Mouse (Mus musculus): ENCODE measurements around the gene Macrod1.

Gene Macrod1

DNA sequence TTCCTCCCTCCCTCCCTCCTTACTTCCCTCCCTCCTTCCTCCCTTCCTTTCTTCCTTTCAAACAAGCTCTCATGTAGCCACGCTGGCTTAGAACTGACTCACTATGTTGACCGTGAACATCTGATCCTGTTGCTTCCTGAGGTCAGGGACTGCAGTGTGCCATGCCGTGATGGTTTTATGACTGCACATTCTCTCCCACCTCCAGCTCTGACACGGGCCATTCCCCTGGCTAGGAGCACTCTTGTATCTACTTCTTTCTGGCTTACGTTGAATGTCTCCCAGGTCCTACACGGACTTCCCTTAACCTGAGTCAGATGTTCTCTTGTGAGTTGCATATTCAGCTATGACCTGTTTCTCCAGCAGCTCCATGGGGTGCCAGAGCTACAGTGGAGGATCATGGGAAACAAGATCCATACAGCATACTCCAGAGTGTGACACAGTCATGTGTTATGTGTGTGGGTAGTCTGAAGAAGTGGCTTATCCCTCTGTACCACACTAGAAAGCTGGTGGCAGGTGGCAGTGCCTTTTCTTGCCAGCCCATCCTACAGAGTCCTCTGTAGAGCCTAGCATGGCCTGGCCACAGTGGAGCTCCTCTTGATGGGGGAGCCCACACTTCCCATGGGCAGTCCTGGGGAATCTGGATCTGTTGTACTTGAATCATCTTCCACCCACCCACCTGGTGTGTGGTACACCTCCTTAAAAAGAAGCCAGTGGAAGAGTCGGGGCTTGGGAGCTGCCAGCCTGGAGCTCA is 25.1 kb downstream of the Macrod1 start:
- DNase-seq (ENCODE audit: low read depth, low spot score): no peak

DNA sequence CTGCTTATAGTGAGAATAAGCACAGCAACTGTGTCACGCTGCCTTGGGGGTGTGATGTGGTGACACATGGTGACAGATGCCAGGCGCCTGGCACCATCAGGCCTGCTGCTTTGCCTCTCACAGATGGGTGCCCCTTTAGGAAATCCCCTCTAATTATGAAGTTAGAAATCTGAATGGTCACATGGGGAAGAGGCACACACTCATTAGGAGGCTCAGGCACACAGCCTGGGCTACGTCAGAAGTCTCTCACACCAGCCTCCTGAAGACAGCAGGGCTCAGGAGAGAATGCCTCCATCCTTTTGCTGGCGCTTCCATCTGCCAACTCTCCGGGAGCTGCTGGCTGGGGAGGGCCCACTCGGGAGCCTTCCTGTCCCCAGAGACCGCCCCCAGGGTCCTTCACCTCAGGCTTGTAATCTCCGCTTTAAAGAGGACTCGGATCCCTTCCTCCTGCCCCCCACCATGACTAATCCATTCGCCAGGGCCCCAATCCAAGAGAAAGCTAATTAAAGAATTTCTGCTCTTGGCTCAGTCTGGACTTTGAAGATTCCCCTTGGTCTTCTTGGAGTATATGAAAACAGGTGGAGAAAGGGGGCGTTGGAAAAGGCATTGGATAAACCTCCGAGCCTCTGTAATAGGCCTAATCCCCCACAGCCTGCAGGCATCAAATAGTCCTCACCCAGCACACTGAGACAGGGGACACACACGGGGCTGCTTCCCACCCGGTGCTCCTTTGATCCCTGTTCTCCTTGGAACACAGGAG is 26.6 kb downstream of the Macrod1 start:
- no peak for DNase-seq (ENCODE audit: low read depth, low spot score)

DNA sequence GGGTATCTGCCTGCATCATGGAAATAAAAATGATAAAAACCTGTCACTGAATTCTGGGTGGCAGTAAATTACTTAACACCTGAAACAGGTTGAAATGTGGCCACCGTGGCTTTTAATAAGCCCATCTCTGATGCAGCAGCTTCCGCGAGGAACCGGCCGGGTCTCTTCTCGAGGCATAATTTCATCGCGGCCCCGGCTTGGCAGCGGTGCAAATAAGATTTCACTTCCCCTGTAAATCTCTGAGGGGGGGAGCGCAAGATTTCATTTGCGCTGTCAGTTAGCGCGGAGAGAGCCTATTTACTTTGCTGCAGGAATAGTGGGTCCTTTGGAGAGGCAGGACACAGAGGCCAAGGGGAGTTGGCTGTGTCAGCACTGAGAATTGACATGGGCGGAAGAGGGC is 28.1 kb downstream of the Macrod1 start:
- no peak for DNase-seq (ENCODE audit: low read depth, low spot score)

DNA sequence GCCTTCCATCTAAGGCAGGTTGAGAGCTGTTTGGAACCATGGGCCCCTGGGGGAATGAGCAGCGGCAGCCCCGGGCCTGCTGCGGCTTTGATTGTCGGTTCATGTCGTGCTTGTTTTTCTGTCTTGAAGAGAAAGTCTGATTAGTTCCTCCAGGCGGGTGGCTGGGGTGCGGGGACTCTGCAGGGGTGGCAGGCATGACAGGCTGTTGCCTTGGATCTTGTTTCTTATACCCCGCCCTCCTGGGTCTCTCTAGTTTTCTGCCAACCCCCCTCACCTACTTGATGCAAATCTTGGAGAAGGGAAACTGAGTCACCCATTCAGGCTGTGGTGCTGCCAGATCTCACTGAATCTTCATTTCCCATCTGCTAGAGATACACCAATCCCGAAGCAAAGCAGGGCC is 31.9 kb downstream of the Macrod1 start:
- DNase-seq (ENCODE audit: low read depth, low spot score): no peak

DNA sequence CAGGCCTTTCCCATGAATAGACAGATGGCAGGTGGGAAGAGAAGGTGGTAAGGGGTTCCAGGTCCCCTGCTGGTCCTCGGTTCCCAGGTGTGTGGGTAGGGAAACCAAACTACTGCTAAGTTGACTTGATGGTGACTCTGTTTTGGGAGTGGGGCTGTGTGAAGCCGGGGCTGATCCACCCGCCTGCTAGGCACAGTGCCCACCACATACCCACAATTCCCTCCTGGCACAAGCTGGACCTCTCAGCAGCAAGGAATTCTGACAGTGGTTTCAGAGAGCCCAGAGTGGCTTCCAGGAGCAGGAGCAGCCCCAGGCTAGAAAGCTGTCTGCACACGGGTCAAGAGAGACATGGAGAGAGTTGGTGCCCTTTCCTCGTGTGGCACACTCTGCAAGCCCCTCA is 32.4 kb downstream of the Macrod1 start:
- no peak for DNase-seq (ENCODE audit: low read depth, low spot score)

DNA sequence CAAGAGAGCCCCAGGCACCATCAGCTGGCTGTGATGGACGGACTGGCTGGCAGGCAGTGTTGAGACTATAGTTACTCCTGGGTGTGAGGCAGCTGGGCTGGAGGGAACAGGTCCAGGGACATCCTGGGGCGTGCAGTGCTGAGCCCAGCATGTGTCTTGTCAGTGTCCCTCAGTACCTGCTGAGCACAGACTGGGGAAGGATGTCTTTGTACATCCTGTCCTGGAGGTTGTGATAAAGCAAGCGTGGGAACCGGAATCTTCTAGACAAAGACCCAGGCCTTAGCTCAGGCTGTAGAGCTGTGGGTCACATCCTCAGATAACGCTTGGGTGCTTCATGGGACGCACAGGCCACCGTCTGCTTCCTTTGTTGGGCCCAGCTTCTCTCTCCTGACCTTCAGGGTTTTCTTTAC is 33.2 kb downstream of the Macrod1 start:
- no peak for DNase-seq (ENCODE audit: low read depth, low spot score)

DNA sequence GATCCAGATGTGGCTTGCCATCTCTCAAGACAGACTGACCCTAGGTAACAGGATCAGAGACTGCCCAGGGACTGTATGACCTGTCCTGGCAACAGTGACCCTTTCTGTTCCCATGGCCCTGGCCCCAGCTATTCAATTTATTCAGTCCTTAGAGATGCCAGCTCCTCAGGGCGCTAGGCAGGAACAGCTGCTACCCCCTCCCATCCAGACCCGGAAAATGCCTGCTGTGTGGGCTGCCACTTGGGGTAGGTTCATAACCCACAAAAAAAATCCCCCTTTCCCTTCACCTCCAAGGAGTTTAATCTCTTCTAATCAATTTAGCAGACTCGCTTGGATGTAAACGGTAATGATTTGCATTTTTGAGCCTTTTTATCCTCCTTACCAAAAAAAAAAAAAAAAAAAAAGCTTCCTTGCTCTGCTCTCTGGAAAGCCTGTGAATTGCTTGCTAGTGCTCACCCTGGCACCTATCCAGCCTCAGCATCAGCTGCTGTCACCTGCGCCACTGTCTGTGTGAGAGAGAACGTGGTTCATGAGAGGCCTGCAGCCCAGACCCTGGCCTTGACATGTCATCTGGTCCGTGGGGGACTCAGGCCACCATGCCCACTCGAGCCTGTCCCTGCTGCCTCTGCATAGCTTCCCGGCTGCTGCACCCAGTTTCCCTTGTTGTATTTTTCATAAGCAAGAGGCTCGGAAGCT is 33.9 kb downstream of the Macrod1 start:
- no peak for DNase-seq (ENCODE audit: low read depth, low spot score)

DNA sequence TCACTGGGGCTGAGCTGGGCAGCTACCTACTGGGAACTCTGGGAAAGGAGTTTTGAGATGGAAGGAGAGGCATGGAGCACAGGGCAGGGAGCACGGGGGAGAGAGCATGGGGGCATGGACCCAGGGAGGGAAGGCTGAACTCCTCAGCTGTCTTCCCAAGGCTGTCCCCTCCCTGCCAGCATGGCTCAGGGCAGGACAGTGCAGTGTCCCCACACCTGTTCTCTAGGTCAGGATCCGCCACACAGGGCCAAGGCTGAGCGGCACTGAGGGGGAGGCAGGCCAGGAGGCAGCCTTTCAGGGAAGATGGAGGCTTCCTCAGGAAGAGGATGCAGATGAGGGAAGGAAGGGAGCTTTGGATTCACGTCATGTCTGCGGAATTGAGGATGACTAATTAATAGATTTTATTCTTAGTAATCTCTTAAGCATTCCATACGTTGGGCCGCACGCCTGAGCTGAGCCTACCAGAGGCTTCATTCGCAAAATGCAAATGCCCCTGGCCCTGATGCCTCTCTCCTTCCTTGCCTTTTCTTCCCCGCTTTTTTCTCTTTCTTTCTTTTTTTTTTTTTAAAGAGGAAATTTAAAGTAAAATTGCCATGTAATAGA is 34.9 kb downstream of the Macrod1 start:
- no peak for DNase-seq (ENCODE audit: low read depth, low spot score)

DNA sequence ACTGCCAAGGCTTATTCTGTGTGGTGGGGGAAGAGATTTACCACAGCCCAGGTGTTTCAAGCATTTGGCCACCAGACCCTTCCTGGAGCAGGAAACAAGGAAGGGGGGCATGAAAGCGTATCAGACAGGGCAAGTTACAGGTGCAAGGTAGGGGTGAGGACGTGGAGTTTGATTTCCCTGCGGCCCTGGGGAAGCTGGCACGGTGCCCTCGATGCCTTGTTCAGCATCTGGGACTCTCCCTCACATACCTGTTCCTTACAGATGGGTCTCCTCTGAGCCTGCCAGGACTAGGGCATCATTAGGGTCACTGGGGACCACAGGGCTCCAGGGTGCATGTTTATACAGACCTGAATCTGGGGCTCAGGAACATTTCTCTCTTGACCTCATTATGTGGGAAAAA is 36.1 kb downstream of the Macrod1 start:
- no peak for DNase-seq (ENCODE audit: low read depth, low spot score)

DNA sequence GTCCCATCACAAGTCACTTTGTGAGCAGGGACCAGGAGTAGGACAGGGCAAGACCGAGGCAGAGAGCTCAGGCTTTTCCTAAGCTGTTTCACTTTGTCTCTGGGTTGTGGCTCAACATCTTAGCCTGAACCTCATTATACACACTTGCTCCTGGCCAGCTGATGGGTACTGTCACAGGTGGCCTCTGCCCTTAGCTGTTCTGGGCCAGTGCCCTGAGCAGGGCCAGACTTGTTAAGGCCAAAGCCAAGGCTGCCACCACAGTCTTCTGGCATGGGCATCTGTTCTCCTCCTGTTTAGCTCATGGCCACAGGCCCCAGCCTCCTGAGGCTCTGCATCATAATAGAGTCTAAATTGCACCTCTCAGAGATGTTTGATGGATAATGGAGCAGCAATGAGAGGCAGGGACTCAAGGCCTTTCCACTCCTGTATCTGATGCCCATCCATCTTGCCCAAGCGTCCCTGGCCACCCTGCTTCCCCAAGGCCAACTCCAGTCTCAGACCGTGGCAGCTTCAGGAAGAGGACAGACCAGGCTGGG is 43.1 kb downstream of the Macrod1 start:
- DNase-seq (ENCODE audit: low read depth, low spot score): no peak

DNA sequence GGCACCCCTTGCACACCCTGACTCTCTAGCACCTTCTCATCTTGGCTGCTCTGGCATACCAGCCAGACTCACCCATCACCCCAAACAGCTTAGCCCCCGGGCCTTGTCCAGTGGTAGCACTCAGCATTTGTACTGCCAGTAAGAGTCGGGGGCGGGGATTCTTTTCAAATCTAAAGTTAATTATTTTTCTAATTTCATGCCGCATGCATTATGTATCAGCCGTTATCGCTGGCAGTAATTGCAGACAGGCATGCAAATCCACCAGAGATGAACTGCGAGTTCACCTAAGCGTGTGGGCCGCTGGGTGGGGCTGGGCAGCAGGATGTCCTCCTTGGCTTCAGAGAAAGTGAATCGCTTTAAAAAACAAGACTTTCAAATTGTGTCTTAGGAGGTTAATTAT is 45.4 kb downstream of the Macrod1 start:
- no peak for DNase-seq (ENCODE audit: low read depth, low spot score)

DNA sequence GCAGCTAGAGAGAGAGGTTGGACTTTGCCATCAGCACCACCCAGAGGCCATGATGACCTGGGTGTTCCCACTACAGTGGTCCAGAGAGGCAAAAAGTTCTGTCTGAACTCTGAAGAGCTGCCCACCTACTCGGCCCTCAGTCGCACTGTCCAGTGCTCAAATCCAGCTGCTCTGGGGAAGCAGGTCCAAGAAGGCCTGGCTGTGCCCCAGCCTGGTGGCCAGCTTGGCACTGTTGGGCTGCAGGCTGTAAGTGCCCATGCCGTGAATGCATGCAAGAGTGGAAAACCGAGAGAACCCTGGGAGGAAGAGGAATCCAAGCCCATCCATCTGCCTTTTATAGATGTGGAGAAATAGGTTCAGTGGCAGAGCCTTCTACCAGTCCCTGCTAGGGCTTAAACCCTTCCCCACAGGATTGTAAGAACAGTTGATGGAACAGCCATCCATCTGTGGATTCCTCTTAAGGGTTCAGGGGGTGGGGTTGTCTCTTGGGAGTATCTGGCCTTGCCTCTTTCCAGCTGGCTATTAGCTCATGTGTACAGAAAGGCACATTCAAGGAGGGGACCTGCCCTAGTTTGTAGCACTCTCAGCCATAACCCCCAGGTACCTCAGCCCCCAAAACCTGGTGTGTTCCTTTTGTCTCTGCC is 46.9 kb downstream of the Macrod1 start:
- peak; percentile 72 for DNase-seq (ENCODE audit: low read depth, low spot score)

DNA sequence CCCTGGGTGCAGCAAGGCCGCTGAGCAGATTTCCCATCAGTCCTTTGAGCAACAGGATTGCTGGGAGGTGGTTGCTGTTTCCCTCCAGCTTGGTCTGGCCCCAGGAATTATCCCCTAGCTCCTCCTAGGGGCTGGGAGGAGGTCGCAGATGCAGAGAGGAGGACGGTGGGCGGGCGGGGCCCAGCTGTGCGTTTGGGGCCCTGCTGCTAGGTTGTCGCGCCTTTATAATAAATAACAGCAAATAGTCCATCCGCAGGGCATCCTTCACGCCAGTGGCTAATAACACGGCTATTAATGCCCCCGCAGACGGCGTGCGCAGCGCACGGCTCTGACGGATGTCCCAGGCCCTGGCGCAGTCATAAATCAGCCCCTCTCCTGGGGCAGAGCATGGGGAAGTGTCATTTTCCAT is 47.4 kb downstream of the Macrod1 start:
- peak; percentile 78 for DNase-seq (ENCODE audit: low read depth, low spot score)

DNA sequence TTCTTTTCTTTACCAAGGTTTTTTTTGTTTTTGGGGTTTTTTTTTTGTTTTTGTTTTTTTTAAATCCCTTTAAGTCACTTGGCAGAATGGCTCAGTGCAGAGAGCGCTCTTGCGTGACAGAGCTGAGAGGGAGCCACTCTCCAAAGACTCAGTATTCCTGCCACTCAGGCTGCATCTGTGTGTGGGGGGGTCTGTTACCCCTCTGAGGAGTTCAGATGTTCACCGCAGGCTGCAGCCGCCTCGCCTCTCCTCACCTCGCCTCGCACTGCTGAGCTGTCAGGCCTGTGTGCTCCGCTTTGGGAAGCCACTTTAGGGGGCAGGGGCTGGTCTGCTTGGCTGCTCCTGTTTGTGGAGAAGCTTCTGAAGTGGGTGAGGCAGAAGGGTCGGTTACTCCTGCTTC is 48.9 kb downstream of the Macrod1 start, which contains the start of gene Flrt1:
Flrt1 (minus strand) TSS at position 186 of the 400 bp plus-strand sequence.
- DNase-seq (ENCODE audit: low read depth, low spot score): no peak

DNA sequence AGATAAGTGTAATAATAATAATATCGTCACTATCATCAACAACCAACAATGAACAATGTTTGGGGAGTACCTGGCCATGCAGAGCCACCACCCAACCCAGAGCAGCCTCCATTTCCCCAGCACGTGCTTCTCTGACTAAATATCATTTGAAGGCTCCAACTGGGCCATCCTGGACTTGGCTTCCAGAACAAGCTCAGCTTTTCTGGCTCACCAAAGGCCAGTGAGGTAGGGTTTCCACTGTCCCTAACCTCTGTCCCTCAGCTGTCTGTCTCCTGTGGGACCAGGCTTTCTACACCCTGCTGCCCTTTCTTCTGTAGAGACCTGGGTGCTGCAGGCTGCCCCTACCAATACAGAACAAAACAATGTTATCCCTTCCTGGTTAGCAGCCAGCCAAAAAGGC is 50.0 kb downstream of the Macrod1 start:
- DNase-seq (ENCODE audit: low read depth, low spot score): no peak

DNA sequence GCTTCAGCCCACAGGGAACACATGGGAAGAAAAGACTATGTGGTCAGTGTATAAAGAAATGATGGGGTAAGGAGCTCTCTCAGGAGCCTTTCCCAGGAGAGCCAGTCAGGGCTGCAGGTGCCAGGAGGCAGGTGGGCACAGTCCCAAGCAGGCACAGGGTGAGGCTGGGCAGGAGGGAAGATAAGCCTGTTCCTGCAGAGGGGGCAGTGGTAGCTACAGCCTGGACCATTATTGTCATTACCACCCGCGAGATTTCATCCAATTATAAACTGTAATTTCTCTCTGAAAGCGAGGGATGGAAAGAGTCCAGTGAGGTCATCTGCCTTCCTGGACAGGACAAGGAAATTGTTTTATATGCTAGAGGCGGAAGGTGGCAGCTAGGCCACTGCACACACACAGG is 50.6 kb downstream of the Macrod1 start:
- DNase-seq (ENCODE audit: low read depth, low spot score): no peak

DNA sequence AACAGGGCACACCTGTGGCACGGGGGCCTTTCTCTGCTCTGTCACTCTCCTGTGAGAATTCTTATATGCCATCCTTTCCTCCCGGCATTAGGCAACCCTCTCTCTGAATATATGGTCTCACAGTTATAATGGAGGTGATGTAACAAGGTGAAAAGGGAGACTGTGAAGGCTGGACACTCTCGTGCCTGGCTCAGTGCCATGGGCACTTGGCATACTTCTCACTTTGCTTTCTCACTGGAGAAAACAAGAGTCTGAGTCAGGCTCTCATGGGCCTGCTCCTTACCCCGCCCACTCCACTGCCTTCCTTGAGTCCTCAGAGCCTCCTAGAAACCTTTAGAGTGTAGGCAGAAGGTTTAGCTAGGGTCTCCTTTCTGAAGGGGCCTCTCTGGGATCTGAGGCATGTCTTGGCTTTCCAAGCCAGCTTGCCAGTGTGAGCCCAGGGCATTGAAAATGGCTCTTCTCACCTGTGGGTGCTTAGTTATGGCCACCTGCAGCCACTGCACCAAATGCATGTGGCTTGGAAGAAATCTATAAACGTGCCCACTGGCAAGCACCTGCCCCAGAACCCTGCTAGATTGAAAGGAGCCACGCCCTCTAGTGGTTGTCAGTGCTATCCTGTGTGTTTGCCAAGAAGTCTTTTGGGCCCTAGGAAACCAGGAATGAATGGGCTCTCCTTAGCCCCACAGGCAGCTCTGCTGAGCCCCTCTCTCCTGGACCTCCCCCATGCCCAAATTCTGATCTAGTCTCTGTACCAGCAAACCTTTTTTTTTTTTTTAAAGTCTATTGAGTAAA is 51.7 kb downstream of the Macrod1 start:
- peak; percentile 62 for DNase-seq (ENCODE audit: low read depth, low spot score)

DNA sequence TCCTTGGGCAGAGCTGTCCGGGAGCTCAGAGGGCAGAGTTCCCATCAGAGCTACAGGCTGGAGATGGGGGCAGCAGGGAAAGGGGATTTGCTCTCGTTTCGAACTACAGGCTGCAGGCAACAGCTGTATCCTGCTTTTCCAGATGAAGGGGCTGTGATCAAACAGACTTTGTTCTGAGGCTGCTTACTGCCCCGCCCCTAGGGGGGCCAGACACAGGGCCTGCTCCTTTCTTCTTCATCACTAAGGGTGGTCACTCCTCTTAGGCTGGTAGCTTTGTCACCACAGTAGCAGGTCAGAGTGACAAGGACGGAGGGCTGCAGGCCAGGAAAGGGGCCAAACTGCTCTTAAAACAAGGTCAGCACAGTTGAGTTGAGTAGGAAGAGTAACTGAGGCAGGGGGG is 53.5 kb downstream of the Macrod1 start:
- no peak for DNase-seq (ENCODE audit: low read depth, low spot score)

DNA sequence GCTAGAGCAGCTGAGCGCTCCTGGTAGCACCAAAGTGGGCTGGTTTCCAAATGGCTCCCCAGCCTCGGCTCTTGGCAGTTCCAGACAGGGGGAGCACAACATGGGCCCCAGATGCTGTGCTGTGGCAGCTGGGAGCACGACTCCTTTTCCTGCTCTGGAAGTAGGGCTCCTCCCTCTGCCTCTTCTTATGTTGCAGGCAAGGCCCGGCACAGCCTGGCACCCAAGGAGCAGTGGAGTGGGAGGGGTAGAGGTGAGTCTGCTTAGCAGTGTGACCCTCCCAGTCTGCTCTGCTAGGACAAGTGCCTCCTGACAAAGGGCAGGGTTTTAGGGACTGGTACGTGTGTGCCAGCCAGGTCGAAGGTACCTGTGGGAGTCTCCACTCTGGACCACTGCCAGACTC is 54.3 kb downstream of the Macrod1 start:
- DNase-seq (ENCODE audit: low read depth, low spot score): no peak

DNA sequence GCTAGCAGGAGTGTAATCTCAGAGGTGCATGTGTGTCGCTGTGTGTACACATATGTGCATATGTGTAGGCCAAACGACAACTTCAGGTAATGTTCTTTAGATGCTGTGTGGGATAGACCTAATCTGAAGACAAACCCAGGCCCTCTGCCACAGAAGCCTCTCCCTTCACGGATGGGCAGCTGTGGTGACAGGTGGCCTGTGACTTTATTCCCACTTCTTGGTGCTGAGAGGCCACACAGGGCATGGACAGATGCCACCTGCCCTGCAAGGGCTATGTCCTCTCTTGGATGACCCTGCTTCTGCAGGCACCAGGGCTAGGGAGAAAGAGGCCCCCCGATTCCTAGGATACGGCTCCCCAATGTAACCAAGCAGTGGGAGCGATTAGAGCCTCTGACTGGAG is 54.7 kb downstream of the Macrod1 start:
- DNase-seq (ENCODE audit: low read depth, low spot score): no peak

DNA sequence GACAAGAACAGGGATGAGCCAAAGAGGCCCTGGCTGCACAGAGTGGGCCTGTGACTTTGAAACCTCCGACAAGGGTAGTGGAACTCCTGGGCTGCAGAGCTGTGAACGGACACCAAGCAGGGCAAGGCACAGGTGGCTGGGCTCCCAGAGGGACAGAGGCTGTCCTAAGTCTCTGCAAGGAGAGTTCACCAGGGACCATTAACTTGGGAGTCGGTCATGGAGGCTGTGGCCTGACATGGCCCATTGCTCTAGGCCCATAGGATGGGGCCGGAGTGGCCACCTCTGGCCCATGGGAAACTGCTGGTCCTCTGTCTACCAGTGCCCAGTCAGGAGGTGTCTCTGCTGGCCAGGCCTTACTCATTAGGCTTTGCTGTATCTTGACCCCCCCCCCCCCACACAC is 55.1 kb downstream of the Macrod1 start:
- DNase-seq (ENCODE audit: low read depth, low spot score): no peak

Data from ZHBTc4 (cell line).